Comparison of ENCODE assay signal across 14 mouse cellular contexts in the genomic region with DNA sequence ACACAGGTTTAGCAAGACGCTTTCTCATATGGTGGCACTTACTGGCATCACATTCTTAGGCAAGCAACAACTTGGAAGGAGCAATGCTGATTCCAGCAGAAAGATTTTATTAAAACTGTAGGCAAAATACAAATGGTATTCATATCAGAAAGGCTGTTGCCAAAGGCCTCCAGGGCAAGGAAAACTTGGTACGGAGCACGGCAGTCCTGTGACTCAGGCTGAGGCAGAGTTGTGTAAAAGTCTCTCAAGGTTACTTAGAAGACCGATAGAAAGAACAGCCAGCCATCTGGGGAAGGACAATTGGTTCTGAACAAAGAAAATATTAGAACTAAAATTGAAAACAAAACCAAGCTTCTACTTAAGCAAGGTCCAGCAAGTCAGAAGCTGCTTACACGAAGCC.
DNase-seq lines count a peak whose midpoint lies in the region; ATAC-seq and TF ChIP-seq lines count a peak whose summit lies in the region.
"Had no signal": no experiment of that assay in that cellular context is flagged by ENCODE, and none has a peak within 500 bp of the region (broad histone marks: within the 10 kb centered on the region; RNA-seq: fewer than 3 reads in every experiment).

No protein-coding gene starts in this region.

- no peaks in the 10 kb centered on the region for H3K4me1 ChIP-seq in kidney, adult 2 months (ENCODE audit: control insufficient read depth, insufficient read depth, low read length)
- H3K4me1 ChIP-seq in kidney, embryonic 16.5 days (ENCODE audit: insufficient read depth, low read length) = no peaks in the 10 kb centered on the region
- H3K4me1 ChIP-seq: hindbrain, embryonic 10.5 days; midbrain, embryonic 10.5 days had no signal

- peak overlapping the region; percentile 46; the same call in 1 of the 2 replicates for H3K27ac ChIP-seq in gastrocnemius, adult 2 months
- peak overlapping the region; percentile 67; the same call in 1 of the 2 replicates for H3K27ac ChIP-seq in kidney, adult 2 months (ENCODE audit: insufficient read depth, low read depth, low read length)
- no peak overlapping the region for H3K27ac ChIP-seq in kidney, embryonic 16.5 days (ENCODE audit: low read length)
- H3K27ac ChIP-seq: forebrain, embryonic 15.5 days; hindbrain, embryonic 10.5 days; midbrain, embryonic 10.5 days had no signal

- H3K9ac ChIP-seq in kidney, embryonic 16.5 days (replicated peaks; ENCODE audit: low read length) = no peak overlapping the region
- H3K9ac ChIP-seq: forebrain, embryonic 15.5 days; lung, embryonic 15.5 days had no signal

- no peak overlapping the region for H3K4me2 ChIP-seq in kidney, embryonic 16.5 days (replicated peaks; ENCODE audit: low read depth, low read length)
- H3K4me2 ChIP-seq: forebrain, embryonic 15.5 days; lung, embryonic 15.5 days had no signal

- no peaks in the 10 kb centered on the region for H3K9me3 ChIP-seq in kidney, embryonic 16.5 days (ENCODE audit: low read length)
- H3K9me3 ChIP-seq: forebrain, embryonic 15.5 days; hindbrain, embryonic 10.5 days; lung, embryonic 15.5 days; midbrain, embryonic 10.5 days had no signal

- DNase-seq in gastrocnemius, adult 2 months = no peak
- no peak for DNase-seq in gastrocnemius, postnatal 10 days
- DNase-seq in kidney, adult 2 months = peak; percentile 48
- peak; percentile 80 for DNase-seq in 3T3-L1 (ENCODE audit: low read depth, low spot score)
- DNase-seq in adrenal gland, postnatal 36 days = peak; percentile 51 to 52
- DNase-seq in frontal cortex, postnatal 36 days (ENCODE audit: low spot score in 2 of 2) = no peak
- DNase-seq in thymus, adult 18-20 months = no peak
- DNase-seq: cerebellum, adult 18-20 months; right cerebral cortex, postnatal 14 days had no signal

- H3K36me3 ChIP-seq in kidney, adult 2 months (ENCODE audit: control insufficient read depth, insufficient read depth, low read length) = no peaks in the 10 kb centered on the region
- H3K36me3 ChIP-seq in kidney, embryonic 16.5 days (ENCODE audit: insufficient read depth, low read length) = no peaks in the 10 kb centered on the region
- H3K36me3 ChIP-seq: forebrain, embryonic 15.5 days; hindbrain, embryonic 10.5 days; lung, embryonic 15.5 days; midbrain, embryonic 10.5 days had no signal

- no peak for ATAC-seq in kidney, embryonic 16.5 days (ENCODE audit: low FRiP score, low TSS enrichment)
- ATAC-seq: forebrain, embryonic 15.5 days had no signal

- H3K4me3 ChIP-seq in gastrocnemius, adult 2 months = no peak overlapping the region
- H3K4me3 ChIP-seq in kidney, adult 2 months (ENCODE audit: insufficient read depth, low read depth, low read length) = no peak overlapping the region
- no peak overlapping the region for H3K4me3 ChIP-seq in kidney, embryonic 16.5 days (ENCODE audit: low read length)
- H3K4me3 ChIP-seq: forebrain, embryonic 15.5 days; hindbrain, embryonic 10.5 days; lung, embryonic 15.5 days; midbrain, embryonic 10.5 days had no signal

- no peaks in the 10 kb centered on the region for H3K27me3 ChIP-seq in kidney, adult 2 months (replicated peaks; ENCODE audit: control insufficient read depth, insufficient read depth, low read length)
- H3K27me3 ChIP-seq in kidney, embryonic 16.5 days (ENCODE audit: insufficient read depth, low read length) = no peaks in the 10 kb centered on the region
- H3K27me3 ChIP-seq: forebrain, embryonic 15.5 days; lung, embryonic 15.5 days had no signal

- TF ChIP-seq POLR2A in kidney, adult 2 months (IDR thresholded peaks at IDR 0.05; ENCODE audit: low read depth, low read length) = no peak

- WGBS in kidney, adult 2 months = 70% methylated on average over 5 of the region's 5 CpGs
- 86% methylated on average over 5 of the region's 5 CpGs for WGBS in kidney, embryonic 16.5 days

- TF ChIP-seq CTCF in gastrocnemius, adult 2 months (IDR thresholded peaks at IDR 0.05) = no peak
- TF ChIP-seq CTCF in kidney, adult 2 months (conservative IDR thresholded peaks at IDR 0.05; ENCODE audit: insufficient read depth, insufficient read length, low read depth, low read length) = no peak

- intact Hi-C loops in gastrocnemius, adult 2 months (cut with DNase I) = no loop called here

Comparison
In these comparisons a context has a peak if more than half of its experiments do, and no peak if none do; other contexts are left out.
1. DNase-seq: peak in kidney, adult 2 months (single experiment), 3T3-L1 (single experiment) and adrenal gland, postnatal 36 days (2 of 2); none in gastrocnemius, adult 2 months (single experiment), gastrocnemius, postnatal 10 days (single experiment), frontal cortex, postnatal 36 days (0 of 2) and thymus, adult 18-20 months (0 of 2).